Mouse (Mus musculus): ENCODE results near the gene Gm10491. TPM values are rescaled to one million over a fixed set of nuclear protein-coding genes. Genes with fewer than 3 reads are reported as not detected.

The Gm10491 gene
- polyA plus RNA-seq, 1 experiment from 2014 or later, result not detected

DNA sequence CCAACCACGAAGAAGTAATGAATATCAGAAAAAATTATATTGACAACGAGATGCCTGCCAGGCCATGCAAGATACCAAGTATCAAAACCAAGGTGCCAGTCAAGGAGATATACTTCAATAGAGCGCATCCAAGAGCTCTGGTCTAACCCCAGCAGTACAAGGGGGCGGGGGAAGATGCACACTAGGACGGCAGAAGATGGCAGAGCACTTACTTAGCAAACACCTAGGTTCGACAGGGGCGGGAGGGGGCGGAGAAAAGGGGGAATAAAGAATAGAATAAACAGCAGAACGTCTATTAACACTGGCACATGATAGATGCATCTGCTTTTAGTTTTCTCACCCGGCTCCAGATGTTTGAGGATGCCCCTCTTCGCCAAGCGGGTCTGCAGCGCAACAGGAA lies 9.4 kb downstream of the Gm10491 start:
- H3K27me3 ChIP-seq (ENCODE audit: insufficient read depth, low read length), result no peaks in the 10 kb centered on the region
- no peaks in the 10 kb centered on the region for H3K9me3 ChIP-seq (ENCODE audit: low read length)
- no peak for ATAC-seq (ENCODE audit: low FRiP score, low TSS enrichment)
- H3K36me3 ChIP-seq (ENCODE audit: insufficient read depth, low read length), result peaks cover 15% of the 10 kb centered on the region
- WGBS, result 25% methylated on average over 13 of the region's 13 CpGs
- H3K4me1 ChIP-seq (ENCODE audit: insufficient read depth, low read length), result 0 out of 2 replicates have a peak, but pooled peaks cover 3% of the 10 kb centered on the region
- peak overlapping the region; percentile 61 for H3K4me2 ChIP-seq (replicated peaks; ENCODE audit: low read depth, low read length)
- H3K9ac ChIP-seq (replicated peaks; ENCODE audit: low read length), result peak overlapping the region; percentile 76
- no peak overlapping the region for H3K27ac ChIP-seq (ENCODE audit: low read length)
- H3K4me3 ChIP-seq (ENCODE audit: low read length), result peak overlapping the region; percentile 67

- peak; percentile 96 for ATAC-seq (ENCODE audit: low FRiP score, low TSS enrichment)
- Histone ChIP-seq H3K4me3 (ENCODE audit: low read length) (peak within 1 kb of the TSS; percentile 69), H3K4me2 (replicated peaks; ENCODE audit: low read depth, low read length) (peak within 1 kb of the TSS; percentile 65), H3K27me3 (ENCODE audit: insufficient read depth, low read length) (no peaks in the 10 kb centered on the region), H3K4me1 (ENCODE audit: insufficient read depth, low read length) (0 out of 2 replicates have a peak, but pooled peaks cover 5% of the 10 kb centered on the region), H3K9me3 (ENCODE audit: low read length) (no peaks in the 10 kb centered on the region), H3K9ac (replicated peaks; ENCODE audit: low read length) (peak within 1 kb of the TSS; percentile 66), H3K27ac (ENCODE audit: low read length) (peak within 1 kb of the TSS; percentile 85), H3K36me3 (ENCODE audit: insufficient read depth, low read length) (no peaks in the 10 kb centered on the region)
- 20% methylated on average over 49 of the region's 49 CpGs for WGBS
Observed at GRCm38 (mm10) chrX:7883841-7884567, 23.6 kb downstream of the Gm10491 start, which contains the start of gene Slc35a2. Gene Slc35a2, plus strand, starts transcription at chrX:7884028.

DNA sequence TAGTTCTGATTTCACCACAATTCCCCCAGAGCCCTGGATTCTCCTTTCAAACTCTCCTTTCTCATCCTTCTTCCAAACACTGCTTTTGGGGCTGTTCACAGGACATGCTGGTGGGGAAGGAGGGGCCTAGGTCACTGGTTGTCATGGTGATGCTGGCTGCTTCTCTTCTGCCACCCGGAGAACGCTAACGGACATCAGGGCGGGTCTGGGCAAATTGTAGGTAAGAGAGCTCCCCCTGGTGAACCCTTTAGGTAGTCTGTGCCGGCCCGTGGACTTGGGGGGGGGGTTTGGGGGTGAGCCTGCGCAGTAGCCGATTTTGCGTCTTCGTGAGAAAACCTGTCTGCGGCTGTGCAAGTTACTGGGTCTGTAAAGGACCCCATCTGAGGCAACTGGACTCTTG lies 27.8 kb downstream of the Gm10491 start:
- 0 out of 2 replicates have a peak, but pooled peaks cover 3% of the 10 kb centered on the region for H3K36me3 ChIP-seq (ENCODE audit: insufficient read depth, low read length)
- ATAC-seq (ENCODE audit: low FRiP score, low TSS enrichment), result no peak
- H3K4me2 ChIP-seq (replicated peaks; ENCODE audit: low read depth, low read length), result peak overlapping the region; percentile 78
- WGBS, result 12% methylated on average over 11 of the region's 11 CpGs
- no peak overlapping the region for H3K4me3 ChIP-seq (ENCODE audit: low read length)
- H3K27me3 ChIP-seq (ENCODE audit: insufficient read depth, low read length), result no peaks in the 10 kb centered on the region
- 0 out of 2 replicates have a peak, but pooled peaks cover 4% of the 10 kb centered on the region for H3K4me1 ChIP-seq (ENCODE audit: insufficient read depth, low read length)
- no peaks in the 10 kb centered on the region for H3K9me3 ChIP-seq (ENCODE audit: low read length)
- H3K9ac ChIP-seq (replicated peaks; ENCODE audit: low read length), result 0 out of 2 replicates have a peak overlapping the region, but pooled peaks have one; percentile 31
- H3K27ac ChIP-seq (ENCODE audit: low read length), result no peak overlapping the region

DNA sequence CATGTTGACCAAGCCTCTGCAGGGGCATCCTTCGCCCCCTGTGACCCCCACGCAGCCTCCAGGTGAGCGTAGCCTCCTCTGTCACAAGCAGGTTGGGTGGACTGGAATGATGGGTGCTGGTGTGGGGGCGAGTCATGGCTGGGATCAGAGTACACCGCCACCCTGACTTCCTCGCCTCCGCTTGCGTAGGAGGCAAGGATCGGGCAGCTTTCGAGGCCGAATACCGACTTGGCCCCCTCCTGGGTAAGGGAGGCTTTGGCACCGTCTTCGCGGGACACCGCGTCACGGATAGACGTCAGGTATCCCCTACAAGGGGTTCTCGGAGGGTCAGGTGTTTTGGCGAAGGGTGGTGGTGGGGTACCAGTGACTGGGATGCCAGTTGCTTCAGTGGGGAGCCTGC lies 29.1 kb downstream of the Gm10491 start:
- Histone ChIP-seq H3K9me3 (ENCODE audit: low read length) (no peaks in the 10 kb centered on the region), H3K4me1 (ENCODE audit: insufficient read depth, low read length) (0 out of 2 replicates have a peak, but pooled peaks cover 3% of the 10 kb centered on the region), H3K36me3 (ENCODE audit: insufficient read depth, low read length) (peaks cover 7% of the 10 kb centered on the region; the same call in 1 of the 2 replicates), H3K27ac (ENCODE audit: low read length) (no peak overlapping the region), H3K27me3 (ENCODE audit: insufficient read depth, low read length) (no peaks in the 10 kb centered on the region), H3K9ac (replicated peaks; ENCODE audit: low read length) (peak overlapping the region; percentile 66), H3K4me2 (replicated peaks; ENCODE audit: low read depth, low read length) (peak overlapping the region; percentile 78), H3K4me3 (ENCODE audit: low read length) (peak overlapping the region; percentile 55)
- WGBS, result 22% methylated on average over 21 of the region's 21 CpGs
- ATAC-seq (ENCODE audit: low FRiP score, low TSS enrichment), result no peak

- H3K4me1 ChIP-seq (ENCODE audit: insufficient read depth, low read length), result 0 out of 2 replicates have a peak, but pooled peaks cover 3% of the 10 kb centered on the region
- H3K4me3 ChIP-seq (ENCODE audit: low read length), result peak within 1 kb of the TSS; percentile 55
- ATAC-seq (ENCODE audit: low FRiP score, low TSS enrichment), result peak; percentile 91
- 18% methylated on average over 34 of the region's 38 CpGs for WGBS
- peak within 1 kb of the TSS; percentile 66 for H3K9ac ChIP-seq (replicated peaks; ENCODE audit: low read length)
- no peaks in the 10 kb centered on the region for H3K27me3 ChIP-seq (ENCODE audit: insufficient read depth, low read length)
- H3K27ac ChIP-seq (ENCODE audit: low read length), result no peak within 1 kb of the TSS
- peaks cover 10% of the 10 kb centered on the region; the same call in 1 of the 2 replicates for H3K36me3 ChIP-seq (ENCODE audit: insufficient read depth, low read length)
- H3K9me3 ChIP-seq (ENCODE audit: low read length), result no peaks in the 10 kb centered on the region
- peak within 1 kb of the TSS; percentile 78 for H3K4me2 ChIP-seq (replicated peaks; ENCODE audit: low read depth, low read length)
Observed at GRCm38 (mm10) chrX:7878007-7878419, 29.6 kb downstream of the Gm10491 start, which contains the start of gene Pim2. Gene Pim2, plus strand, starts transcription at chrX:7878262.

- H3K4me1 ChIP-seq (ENCODE audit: insufficient read depth, low read length), result no peaks in the 10 kb centered on the region
- no peak overlapping the region for H3K9ac ChIP-seq (replicated peaks; ENCODE audit: low read length)
- H3K36me3 ChIP-seq (ENCODE audit: insufficient read depth, low read length), result peaks cover 23% of the 10 kb centered on the region
- no peak overlapping the region for H3K4me2 ChIP-seq (replicated peaks; ENCODE audit: low read depth, low read length)
- ATAC-seq (ENCODE audit: low FRiP score, low TSS enrichment), result no peak
- H3K9me3 ChIP-seq (ENCODE audit: low read length), result no peaks in the 10 kb centered on the region
- no peak overlapping the region for H3K27ac ChIP-seq (ENCODE audit: low read length)
- H3K4me3 ChIP-seq (ENCODE audit: low read length), result no peak overlapping the region
- no peaks in the 10 kb centered on the region for H3K27me3 ChIP-seq (ENCODE audit: insufficient read depth, low read length)
- 47% methylated on average over 3 of the region's 3 CpGs for WGBS
Observed at GRCm38 (mm10) chrX:7869826-7870225, 37.8 kb downstream of the Gm10491 start.

- 47% methylated on average over 2 of the region's 2 CpGs for WGBS
- Histone ChIP-seq H3K27ac (ENCODE audit: low read length) (no peak overlapping the region), H3K27me3 (ENCODE audit: insufficient read depth, low read length) (no peaks in the 10 kb centered on the region), H3K4me3 (ENCODE audit: low read length) (no peak overlapping the region), H3K4me1 (ENCODE audit: insufficient read depth, low read length) (no peaks in the 10 kb centered on the region), H3K4me2 (replicated peaks; ENCODE audit: low read depth, low read length) (no peak overlapping the region), H3K9ac (replicated peaks; ENCODE audit: low read length) (no peak overlapping the region), H3K9me3 (ENCODE audit: low read length) (no peaks in the 10 kb centered on the region), H3K36me3 (ENCODE audit: insufficient read depth, low read length) (peaks cover 19% of the 10 kb centered on the region)
- no peak for ATAC-seq (ENCODE audit: low FRiP score, low TSS enrichment)
Observed at GRCm38 (mm10) chrX:7868506-7868905, 39.1 kb downstream of the Gm10491 start.

- 97% methylated on average over 1 of the region's 1 CpGs for WGBS
- no peaks in the 10 kb centered on the region for H3K27me3 ChIP-seq (ENCODE audit: insufficient read depth, low read length)
- H3K4me3 ChIP-seq (ENCODE audit: low read length), result no peak overlapping the region
- H3K4me2 ChIP-seq (replicated peaks; ENCODE audit: low read depth, low read length), result no peak overlapping the region
- H3K9me3 ChIP-seq (ENCODE audit: low read length), result no peaks in the 10 kb centered on the region
- H3K9ac ChIP-seq (replicated peaks; ENCODE audit: low read length), result no peak overlapping the region
- no peak overlapping the region for H3K27ac ChIP-seq (ENCODE audit: low read length)
- H3K4me1 ChIP-seq (ENCODE audit: insufficient read depth, low read length), result no peaks in the 10 kb centered on the region
- H3K36me3 ChIP-seq (ENCODE audit: insufficient read depth, low read length), result peaks cover 9% of the 10 kb centered on the region; the same call in 1 of the 2 replicates
- no peak for ATAC-seq (ENCODE audit: low FRiP score, low TSS enrichment)
Observed at GRCm38 (mm10) chrX:7867141-7867540, 40.5 kb downstream of the Gm10491 start.

GRCm38 (mm10) chrX:7865786-7866185 lies 41.8 kb downstream of the Gm10491 start:
- Histone ChIP-seq H3K4me2 (replicated peaks; ENCODE audit: low read depth, low read length) (no peak overlapping the region), H3K9ac (replicated peaks; ENCODE audit: low read length) (no peak overlapping the region), H3K4me3 (ENCODE audit: low read length) (no peak overlapping the region), H3K4me1 (ENCODE audit: insufficient read depth, low read length) (no peaks in the 10 kb centered on the region), H3K27ac (ENCODE audit: low read length) (no peak overlapping the region), H3K27me3 (ENCODE audit: insufficient read depth, low read length) (no peaks in the 10 kb centered on the region), H3K9me3 (ENCODE audit: low read length) (no peaks in the 10 kb centered on the region), H3K36me3 (ENCODE audit: insufficient read depth, low read length) (0 out of 2 replicates have a peak, but pooled peaks cover 5% of the 10 kb centered on the region)
- 80% methylated on average over 2 of the region's 2 CpGs for WGBS
- ATAC-seq (ENCODE audit: low FRiP score, low TSS enrichment), result no peak

DNA sequence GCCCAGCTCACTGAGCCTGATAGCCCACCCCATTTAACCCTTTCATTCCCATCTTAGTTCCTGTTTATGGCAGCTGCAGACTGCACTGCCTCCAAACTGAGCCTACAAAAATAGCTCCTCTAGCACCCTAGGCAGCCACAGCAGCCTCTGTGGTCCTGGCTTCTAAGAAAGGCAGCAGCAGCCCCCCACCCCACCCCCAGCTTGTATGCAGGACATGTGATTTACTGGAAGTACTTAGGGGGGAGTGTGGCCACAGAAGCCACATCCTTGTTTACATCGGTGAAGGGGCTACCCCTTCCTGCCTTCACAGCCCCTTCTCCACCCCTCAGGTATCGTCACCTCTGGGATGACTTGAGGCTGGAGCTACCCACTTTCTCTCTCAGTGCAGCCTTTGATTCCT lies 42.3 kb downstream of the Gm10491 start:
- H3K36me3 ChIP-seq (ENCODE audit: insufficient read depth, low read length), result 0 out of 2 replicates have a peak, but pooled peaks cover 5% of the 10 kb centered on the region
- no peak overlapping the region for H3K9ac ChIP-seq (replicated peaks; ENCODE audit: low read length)
- H3K9me3 ChIP-seq (ENCODE audit: low read length), result no peaks in the 10 kb centered on the region
- 73% methylated on average over 2 of the region's 2 CpGs for WGBS
- no peak overlapping the region for H3K4me3 ChIP-seq (ENCODE audit: low read length)
- no peak overlapping the region for H3K27ac ChIP-seq (ENCODE audit: low read length)
- no peak for ATAC-seq (ENCODE audit: low FRiP score, low TSS enrichment)
- H3K4me1 ChIP-seq (ENCODE audit: insufficient read depth, low read length), result no peaks in the 10 kb centered on the region
- H3K4me2 ChIP-seq (replicated peaks; ENCODE audit: low read depth, low read length), result no peak overlapping the region
- H3K27me3 ChIP-seq (ENCODE audit: insufficient read depth, low read length), result no peaks in the 10 kb centered on the region

All from kidney, embryonic 16.5 days (tissue).